Mouse (Mus musculus) CH12.LX (cell line): Measurements from ENCODE around the gene Necap1. TPM values are rescaled to one million over a fixed set of nuclear protein-coding genes. Genes with fewer than 3 reads are reported as not detected.
A peak's percentile ranks its signal among the peaks of the same experiment; 100 is the strongest.

Source experiments
- DNase-seq: peaks from one replicate; pipeline ENCODE4 v3.0.0-alpha.2; 2013; ENCODE audit errors: extremely low read depth
- H3K27ac ChIP-seq: 2 replicates; pipeline ENCODE4 v1.5.1; 2012; ENCODE audit warnings: low read depth, mild to moderate bottlenecking, control low read depth, moderate library complexity; ENCODE audit not compliant: insufficient read depth
- H3K27me3 ChIP-seq: replicated peaks from 2 replicates; pipeline ENCODE3; 2012; ENCODE audit warnings: inconsistent platforms
- H3K36me3 ChIP-seq, 2 experiments: replicated peaks in 1 of 2; 2 replicates each; pipeline versions ENCODE3 to v1.6.1; 2012; ENCODE audit warnings: inconsistent platforms in 1 of 2, low read length in 1 of 2, mild to moderate bottlenecking in 1 of 2, mixed read lengths in 1 of 2, moderate library complexity in 1 of 2; ENCODE audit not compliant: control insufficient read depth in 1 of 2, insufficient read depth in 1 of 2
- H3K4me1 ChIP-seq, 2 experiments: 2 replicates each; pipeline ENCODE4 v1.6.1; 2012; ENCODE audit warnings: inconsistent platforms in 1 of 2, moderate library complexity in 1 of 2; ENCODE audit not compliant: insufficient read depth in 2 of 2, control insufficient read depth in 1 of 2
- H3K4me2 ChIP-seq: 2 replicates; pipeline ENCODE4 v1.6.1; 2012; ENCODE audit warnings: low read depth, mild to moderate bottlenecking, control low read depth; ENCODE audit not compliant: poor library complexity, insufficient read depth, severe bottlenecking
- H3K4me3 ChIP-seq, 3 experiments: fragments of 150-350 bp in 1 of 3; sonication (generic) in 1 of 3; replicated peaks in 1 of 3; 2 replicates each; pipeline versions ENCODE3 to v1.5.1; 2011 to 2012; ENCODE audit warnings: low read depth in 2 of 3, low read length in 2 of 3, mild to moderate bottlenecking in 2 of 3, moderate library complexity in 2 of 3, control low read depth in 1 of 3, improper control_type of control experiment in 1 of 3, inconsistent platforms in 1 of 3, mixed read lengths in 1 of 3; ENCODE audit not compliant: poor library complexity in 1 of 3
- H3K79me2 ChIP-seq: replicated peaks from 2 replicates; pipeline ENCODE4 v1.6.1; 2012; ENCODE audit warnings: mild to moderate bottlenecking, moderate library complexity; ENCODE audit not compliant: control insufficient read depth, poor library complexity, insufficient read depth, severe bottlenecking; ENCODE audit errors: extremely low read depth
- H3K9ac ChIP-seq: 2 replicates; pipeline ENCODE4 v1.6.1; 2012; ENCODE audit warnings: low read depth, mild to moderate bottlenecking, control low read depth, moderate library complexity; ENCODE audit not compliant: insufficient read depth
- H3K9me3 ChIP-seq: replicated peaks from 2 replicates; pipeline ENCODE3; 2012; ENCODE audit warnings: low read length, inconsistent platforms, mixed read lengths
- CHD1 ChIP-seq: IDR thresholded peaks from 2 replicates; pipeline ENCODE4 v1.6.1; 2012; ENCODE audit warnings: low read depth, low read length, improper control_type of control experiment, inconsistent platforms
- E2F4 ChIP-seq: IDR thresholded peaks from 2 replicates; pipeline ENCODE4 v1.6.1; 2011; ENCODE audit warnings: low read depth, low read length, improper control_type of control experiment; ENCODE audit not compliant: insufficient replicate concordance
- ELF1 ChIP-seq: IDR thresholded peaks from 2 replicates; pipeline ENCODE4 v1.6.1; 2014; ENCODE audit warnings: low read depth, mild to moderate bottlenecking, inconsistent platforms, low read length, improper control_type of control experiment
- EP300 ChIP-seq: IDR thresholded peaks from 2 replicates; pipeline ENCODE4 v1.6.1; 2011; ENCODE audit warnings: low read length, improper control_type of control experiment
- IRF4 ChIP-seq: IDR thresholded peaks from 2 replicates; pipeline ENCODE4 v1.6.1; 2014; ENCODE audit warnings: low read depth, mild to moderate bottlenecking, inconsistent platforms, low read length, improper control_type of control experiment
- JUN ChIP-seq: IDR thresholded peaks from 2 replicates; pipeline ENCODE4 v1.6.1; 2011; ENCODE audit warnings: low read depth, mild to moderate bottlenecking, low read length, improper control_type of control experiment, moderate library complexity; ENCODE audit not compliant: insufficient read depth
- JUND ChIP-seq: conservative IDR thresholded peaks from 2 replicates; pipeline ENCODE4 v1.6.1; 2011; ENCODE audit warnings: low read depth, low read length, improper control_type of control experiment
- KAT2A ChIP-seq: IDR thresholded peaks from 2 replicates; pipeline ENCODE4 v1.6.1; 2012; ENCODE audit warnings: low read length, improper control_type of control experiment, inconsistent platforms; ENCODE audit not compliant: insufficient replicate concordance
- MAFK ChIP-seq: IDR thresholded peaks from 2 replicates; pipeline ENCODE4 v1.6.1; 2011; ENCODE audit warnings: low read length, improper control_type of control experiment; ENCODE audit not compliant: insufficient replicate concordance
- MYC ChIP-seq: IDR thresholded peaks from 2 replicates; pipeline ENCODE4 v1.6.1; 2011; ENCODE audit warnings: low read depth, mild to moderate bottlenecking, improper control_type of control experiment, low read length
- NELFE ChIP-seq: IDR thresholded peaks from 2 replicates; pipeline ENCODE4 v1.6.1; 2011; ENCODE audit warnings: low read depth, low read length, improper control_type of control experiment
- POLR2AphosphoS2 ChIP-seq: IDR thresholded peaks from 2 replicates; pipeline ENCODE4 v1.6.1; 2011; ENCODE audit warnings: low read depth, low read length, improper control_type of control experiment
- RAD21 ChIP-seq: IDR thresholded peaks from 2 replicates; pipeline ENCODE4 v1.6.1; 2011; ENCODE audit warnings: low read depth, mild to moderate bottlenecking, low read length, improper control_type of control experiment, moderate library complexity
- RCOR1 ChIP-seq: conservative IDR thresholded peaks from 2 replicates; pipeline ENCODE4 v1.6.1; 2012; ENCODE audit warnings: low read depth, mild to moderate bottlenecking, inconsistent platforms, low read length, improper control_type of control experiment
- SIN3A ChIP-seq: IDR thresholded peaks from 2 replicates; pipeline ENCODE4 v1.6.1; 2012; ENCODE audit warnings: low read length, improper control_type of control experiment, inconsistent platforms
- UBTF ChIP-seq: IDR thresholded peaks from 2 replicates; pipeline ENCODE4 v1.6.1; 2012; ENCODE audit warnings: low read depth, mild to moderate bottlenecking, inconsistent platforms, low read length, improper control_type of control experiment, moderate library complexity
- USF1 ChIP-seq: IDR thresholded peaks from 2 replicates; pipeline ENCODE4 v1.6.1; 2014; ENCODE audit warnings: low read depth, mild to moderate bottlenecking, inconsistent platforms, low read length, improper control_type of control experiment
- ZC3H11A ChIP-seq: IDR thresholded peaks from 2 replicates; pipeline ENCODE4 v1.6.1; 2012; ENCODE audit warnings: low read depth, mild to moderate bottlenecking, inconsistent platforms, low read length, improper control_type of control experiment
- ZNF384 ChIP-seq: IDR thresholded peaks from 2 replicates; pipeline ENCODE4 v1.6.1; 2012; ENCODE audit warnings: low read depth, low read length, improper control_type of control experiment, inconsistent platforms
- dilution Hi-C: fragments of 300-500 bp; cut with MboI; formaldehyde crosslinking; loops from 2 replicates; pipeline ENCODE4 v1.14.3; 2020; ENCODE audit warnings: low sequenced_read_pairs; ENCODE audit not compliant: extremely low pct_unique_long_range_greater_than_20kb, extremely low pct_ligation_motif_present
- in situ Hi-C: fragments of 300-500 bp; cut with MboI; formaldehyde crosslinking; loops from 3 replicates; pipeline ENCODE4 v1.14.3; 2019; ENCODE audit warnings: low sequenced_read_pairs, low pct_ligation_motif_present, low pct_unique_long_range_greater_than_20kb, mixed read lengths
- polyA plus RNA-seq: library from polyadenylated mRNA; unstranded; fragments of >175 nt; gene quantifications from 2 replicates; pipeline ENCODE4 v1.2.1, GENCODE M21; 2012; ENCODE audit warnings: low read depth; ENCODE audit not compliant: insufficient read length
- total RNA-seq, 2 experiments: library from RNA; depleted of rRNA; stranded (reverse); fragments of 300-350 nt in 1 of 2; fragments of >200 nt in 1 of 2; gene quantifications; 2 replicates each; pipeline ENCODE4 v1.2.3; 2012 to 2014

The Necap1 gene
- total and polyA plus RNA-seq, 3 experiments: 12.7 to 29.5 (median 26.9) TPM

GRCm38 (mm10) chr6:122879141-122879735 lies 5.0 kb downstream of the Necap1 start:
- Histone ChIP-seq H3K27ac (no peak overlapping the region; the same call in 1 of the 2 replicates), H3K27me3 (no peaks in the 10 kb centered on the region), H3K79me2 (peaks cover 65% of the 10 kb centered on the region), H3K4me3 (no peak overlapping the region), H3K9ac (no peak overlapping the region), H3K4me2 (no peak overlapping the region), H3K9me3 (no peaks in the 10 kb centered on the region), H3K36me3 (peaks cover 66 to 84% of the 10 kb centered on the region in 2 experiments)
- in situ Hi-C loops: no loop called here
- DNase-seq: no peak
- TF ChIP-seq ZC3H11A (no peak), IRF4 (no peak), POLR2AphosphoS2 (no peak), RCOR1 (no peak), KAT2A (no peak), USF1 (no peak), MYC (no peak), ZNF384 (no peak), SIN3A (no peak), E2F4 (no peak), MAFK (no peak), ELF1 (no peak), UBTF (no peak), NELFE (no peak), CHD1 (no peak), RAD21 (no peak), JUND (no peak), JUN (no peak)
- TF ChIP-seq, all 38 proteins: peak for 0
- H3K4me1 ChIP-seq: peaks cover 11 to 56% of the 10 kb centered on the region in 2 experiments
- dilution Hi-C loops: no loop called here

- in situ Hi-C loops: no loop called here
- Histone ChIP-seq H3K27ac (no peak overlapping the region), H3K4me3 (no peak overlapping the region), H3K4me2 (no peak overlapping the region), H3K79me2 (peaks cover 60% of the 10 kb centered on the region), H3K4me1 (peaks cover 11 to 56% of the 10 kb centered on the region in 2 experiments), H3K36me3 (peaks cover 71 to 91% of the 10 kb centered on the region in 2 experiments), H3K9ac (no peak overlapping the region), H3K9me3 (no peaks in the 10 kb centered on the region), H3K27me3 (no peaks in the 10 kb centered on the region)
- TF ChIP-seq UBTF: no peak
- TF ChIP-seq IRF4: peak; percentile 12; the same call in 1 of the 2 replicates
- TF ChIP-seq EP300: 0 out of 2 replicates have a peak, but pooled peaks have one; percentile 24
- no peak for DNase-seq
- dilution Hi-C loops: no loop called here
Observed at GRCm38 (mm10) chr6:122879781-122880505, 5.7 kb downstream of the Necap1 start.
